Mouse (Mus musculus) natural killer cell, adult 2 months (primary cell): ENCODE results near the gene Gpr62.
A peak's percentile ranks its signal among the peaks of the same experiment; 100 is the strongest.
"Not testable (repeated sequence)": the region's sequence is repeated elsewhere in the genome, so short reads cannot be mapped to it uniquely, and the experiment has no call there.

ENCODE experiments used
- DNase-seq, 2 experiments: peaks; one replicate each; pipeline ENCODE4 v3.0.0; 2022; ENCODE audit warnings: low spot score in 2 of 2

The Gpr62 gene

GRCm38 (mm10) chr9:106465571-106466200 lies at the start of gene Gpr62:
Gene Gpr62 (minus strand): TSS chr9:106465938.
- no peak for DNase-seq

- no peak for DNase-seq
Observed at GRCm38 (mm10) chr9:106514273-106514672, 48.5 kb upstream of the Gpr62 start, which contains the start of gene Iqcf5. Gene Iqcf5 (plus strand): TSS chr9:106514573.

GRCm38 (mm10) chr9:106513566-106513965 lies 47.8 kb upstream of the Gpr62 start:
- no peak for DNase-seq

DNA sequence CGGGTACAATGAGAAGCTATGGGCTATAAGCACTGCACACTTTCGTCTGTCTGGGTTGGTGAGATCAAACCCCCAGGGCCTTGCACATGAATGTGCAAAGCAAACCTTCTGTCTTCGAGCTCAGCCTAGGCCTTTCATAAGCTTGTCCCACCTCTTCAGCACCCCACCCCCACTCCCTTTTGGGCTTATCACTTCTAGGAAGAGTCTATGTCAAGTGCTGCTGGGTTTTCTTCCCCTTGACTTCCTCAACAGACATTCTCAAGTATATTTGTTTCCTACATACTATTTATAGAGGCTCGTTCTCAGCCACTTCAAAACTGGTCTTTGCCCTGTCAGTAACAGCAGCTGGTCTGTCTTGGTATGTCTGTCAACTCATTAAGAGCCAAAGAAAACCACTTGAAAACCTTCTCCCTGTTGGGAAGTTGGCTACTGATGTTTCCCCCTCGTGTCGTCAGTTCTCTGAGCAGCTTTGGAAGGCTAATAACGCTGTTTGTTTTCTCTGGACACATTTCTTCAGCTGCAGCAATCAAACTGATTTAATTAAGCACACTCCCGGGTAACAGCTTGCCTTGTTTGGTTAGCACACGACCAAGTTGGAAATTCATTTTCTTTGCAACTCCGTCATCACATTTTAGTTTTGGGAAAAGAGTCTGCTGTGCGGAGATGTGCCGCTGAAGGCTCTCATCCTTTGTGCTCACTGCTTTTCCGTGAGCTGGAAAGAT lies 47.2 kb upstream of the Gpr62 start:
- no peak for DNase-seq

- DNase-seq: no peak
Observed at GRCm38 (mm10) chr9:106509356-106509755, 43.6 kb upstream of the Gpr62 start.

- DNase-seq: no peak
Observed at GRCm38 (mm10) chr9:106504246-106504645, 38.5 kb upstream of the Gpr62 start.

GRCm38 (mm10) chr9:106501846-106502245 lies 36.1 kb upstream of the Gpr62 start:
- DNase-seq: no peak

- no peak for DNase-seq
Observed at GRCm38 (mm10) chr9:106499667-106500066, 33.9 kb upstream of the Gpr62 start, which contains the start of gene Iqcf1. Gene Iqcf1 (plus strand): TSS chr9:106499967.

DNA sequence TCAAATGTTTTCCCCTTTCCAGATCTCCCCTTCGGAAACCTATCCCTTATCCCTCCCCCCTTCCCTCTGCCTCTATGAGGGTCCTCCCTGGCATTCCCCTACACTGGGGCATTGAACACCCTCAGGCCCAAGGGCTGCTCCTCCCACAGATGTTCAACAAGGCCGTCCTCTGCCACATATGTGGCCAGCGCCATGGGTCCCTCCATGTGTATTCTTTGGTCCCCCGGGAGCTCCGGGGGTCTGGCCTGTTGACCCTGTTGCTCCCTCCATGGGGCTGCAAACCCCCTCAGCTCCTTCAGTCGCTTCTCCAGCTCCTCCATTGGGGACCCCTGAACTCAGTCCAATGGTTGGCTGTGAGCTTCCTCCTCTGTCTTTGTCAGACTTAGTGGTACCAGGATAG lies 21.9 kb upstream of the Gpr62 start:
- DNase-seq: not testable (repeated sequence)

DNA sequence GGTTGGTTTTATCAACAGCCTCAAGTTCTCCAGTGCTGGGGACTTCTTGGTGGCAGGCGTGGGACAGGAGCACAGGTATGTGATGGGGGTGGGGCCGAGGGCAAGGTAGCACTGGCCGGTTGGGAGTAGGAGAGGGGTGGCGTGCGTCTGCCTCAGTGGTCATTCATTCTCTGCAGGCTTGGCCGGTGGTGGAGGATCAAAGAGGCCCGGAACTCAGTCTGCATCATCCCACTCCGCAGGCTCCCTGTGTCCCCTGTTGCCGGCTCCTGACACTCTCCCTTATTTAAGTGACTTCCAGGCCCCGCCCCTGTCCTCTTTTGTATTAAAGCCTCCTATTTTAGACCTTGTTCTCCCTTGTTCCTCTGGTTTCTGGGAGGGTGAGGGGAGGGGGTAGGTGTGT lies 19.3 kb upstream of the Gpr62 start:
- no peak for DNase-seq

GRCm38 (mm10) chr9:106483606-106484005 lies 17.9 kb upstream of the Gpr62 start:
- no peak for DNase-seq

DNA sequence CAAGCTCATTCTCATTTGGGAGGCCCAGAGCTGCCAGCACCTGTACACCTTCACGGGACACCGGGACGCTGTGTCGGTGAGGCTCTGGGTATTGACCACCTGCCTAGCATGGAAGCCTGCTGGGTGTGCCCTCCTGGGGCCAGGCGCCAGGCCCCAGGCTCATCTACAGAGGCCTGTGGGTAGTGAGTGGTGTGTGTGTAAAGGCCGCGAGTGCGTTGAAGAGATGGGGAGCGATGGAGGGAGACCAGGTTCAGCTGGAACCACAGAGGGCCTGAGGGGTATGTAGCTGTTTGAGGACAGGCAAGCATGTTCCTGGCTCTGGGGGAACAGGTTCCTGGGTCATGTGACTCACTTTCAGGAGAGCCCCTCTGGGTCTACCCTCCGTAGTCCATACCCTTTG lies 17.4 kb upstream of the Gpr62 start:
- no peak for DNase-seq

DNA sequence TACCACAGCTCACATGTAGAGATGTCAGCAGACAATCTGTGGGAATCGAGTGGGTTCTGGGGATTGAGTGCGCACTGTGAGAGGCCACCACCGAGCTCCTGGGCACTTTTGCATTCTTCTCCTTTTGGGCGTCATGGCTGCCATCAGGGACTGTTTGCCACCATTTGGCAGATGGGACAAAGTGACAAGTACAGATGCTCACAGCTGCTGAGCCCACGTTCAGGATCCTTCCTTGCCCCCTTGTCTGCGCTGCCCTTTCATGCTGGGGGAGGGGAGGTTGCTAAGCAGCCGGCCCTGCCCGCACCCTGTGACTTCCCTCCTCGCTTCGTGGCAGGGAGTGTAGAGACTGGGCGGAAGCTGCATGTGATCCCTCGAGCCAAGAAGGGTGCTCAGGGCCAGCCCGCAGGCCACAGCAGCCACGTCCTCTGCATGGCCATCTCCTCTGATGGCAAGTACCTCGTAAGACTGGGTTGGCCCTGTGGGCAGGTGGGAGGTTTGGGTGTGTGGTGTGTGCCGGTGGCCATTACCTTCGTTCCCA lies 16.9 kb upstream of the Gpr62 start:
- DNase-seq: no peak

GRCm38 (mm10) chr9:106481676-106482075 lies 15.9 kb upstream of the Gpr62 start:
- DNase-seq: no peak

DNA sequence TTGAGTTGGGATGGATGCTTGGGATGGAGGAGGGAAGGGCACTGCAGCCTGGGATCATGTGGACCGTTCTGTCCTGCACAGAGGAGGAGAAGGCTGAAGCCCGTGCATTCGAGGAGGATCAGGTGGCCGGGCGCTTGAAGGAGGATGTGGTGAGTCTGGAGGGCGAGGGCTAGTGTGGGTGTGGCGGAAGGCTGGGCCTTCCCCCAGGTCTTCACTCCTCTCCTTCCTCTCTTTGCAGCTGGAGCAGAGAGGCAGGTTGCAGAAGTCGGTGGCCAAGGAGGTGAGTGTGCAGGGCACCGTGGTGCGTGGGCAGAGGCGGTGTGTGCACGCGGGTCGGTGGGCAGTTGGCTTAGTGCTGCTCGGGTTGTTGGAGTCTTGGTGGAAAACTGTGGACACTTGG lies 15.3 kb upstream of the Gpr62 start:
- DNase-seq: peak; percentile 29 to 35

GRCm38 (mm10) chr9:106480541-106480940 lies 14.8 kb upstream of the Gpr62 start:
- DNase-seq: no peak

DNA sequence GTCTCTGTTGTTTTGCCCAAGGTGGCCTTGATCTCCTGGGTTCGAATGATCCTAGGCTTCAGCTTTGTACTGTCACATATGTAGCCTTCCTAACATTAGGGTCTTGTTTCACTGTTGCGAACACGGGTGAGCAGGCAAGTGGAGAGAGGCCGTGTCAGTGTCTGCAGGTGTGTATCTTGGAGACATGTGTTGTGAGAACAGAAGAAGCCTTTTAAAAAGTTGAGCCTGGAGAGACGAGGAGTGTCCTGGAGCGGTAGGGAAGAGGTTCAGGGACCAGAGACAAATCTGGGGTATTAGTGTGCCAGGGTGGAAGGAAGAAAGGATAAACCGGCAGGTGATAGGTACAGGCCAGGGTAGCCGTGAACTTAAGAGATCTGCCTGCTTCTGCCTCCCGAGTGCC lies 12.4 kb upstream of the Gpr62 start:
- no peak for DNase-seq

GRCm38 (mm10) chr9:106477649-106478048 lies 11.9 kb upstream of the Gpr62 start:
- no peak for DNase-seq

DNA sequence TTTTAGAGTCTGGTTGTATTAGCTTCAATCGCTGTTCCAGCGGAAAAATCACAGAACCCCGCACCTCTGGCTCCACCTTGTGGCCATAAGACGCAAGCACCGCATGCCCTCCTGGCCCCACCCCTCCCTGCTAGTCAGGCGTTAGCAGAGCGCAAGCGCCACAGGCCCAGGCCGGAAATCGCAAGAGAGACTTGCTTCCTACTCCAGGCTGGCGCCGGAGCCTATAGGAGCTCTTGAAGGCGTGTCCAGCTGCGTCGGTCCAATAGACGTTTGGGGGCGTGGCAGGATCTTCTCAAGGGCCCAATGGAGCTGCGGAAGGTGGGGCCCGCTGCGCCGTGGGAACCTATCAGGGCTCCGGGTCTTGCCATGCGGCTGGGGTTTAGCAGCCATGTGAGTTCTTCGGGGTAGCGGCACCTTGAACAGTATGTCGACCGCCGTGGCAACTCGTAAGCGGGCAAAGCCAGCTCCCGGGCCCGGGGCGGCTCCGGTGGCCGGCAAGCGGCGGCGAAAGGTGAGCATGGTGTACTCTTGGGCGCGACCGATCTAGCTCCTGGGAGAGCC lies 11.3 kb upstream of the Gpr62 start, which contains the start of gene Parp3:
Gene Parp3, minus strand, starts transcription at position 26 of the 561 bp plus-strand sequence.
- DNase-seq: peak; percentile 98 to 99

- peak; percentile 51 to 68 for DNase-seq
Observed at GRCm38 (mm10) chr9:106476002-106476923, 10.5 kb upstream of the Gpr62 start.

- DNase-seq: no peak
Observed at GRCm38 (mm10) chr9:106475663-106476001, 9.9 kb upstream of the Gpr62 start, which contains the start of gene Rrp9. Gene Rrp9 (plus strand): TSS chr9:106475963.

DNA sequence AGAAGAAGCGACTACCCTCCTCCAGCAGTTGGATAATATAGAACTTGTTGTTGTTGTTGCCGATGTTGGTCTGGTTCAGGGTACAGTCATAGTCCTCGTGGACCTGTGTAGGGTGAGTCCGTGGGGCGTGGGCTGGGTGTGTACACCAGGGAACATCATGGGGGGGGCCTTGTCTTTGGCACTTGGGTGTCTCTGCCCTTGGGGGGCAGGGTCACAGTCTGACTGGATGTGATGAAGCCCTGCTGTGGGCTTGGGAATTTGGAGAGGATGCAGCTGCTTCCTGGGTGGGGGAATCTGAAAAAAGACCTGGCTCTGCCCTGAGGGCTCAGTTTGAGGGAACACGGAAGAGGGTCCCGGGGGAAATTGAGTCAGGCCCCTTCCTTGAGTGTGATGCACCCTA lies 9.3 kb upstream of the Gpr62 start:
- no peak for DNase-seq
